Mouse (Mus musculus): Measurements from ENCODE around the gene Slc17a7.
A peak's percentile ranks its signal among the peaks of the same experiment; 100 is the strongest.
"Not testable (repeated sequence)": the region's sequence is repeated elsewhere in the genome, so short reads cannot be mapped to it uniquely, and the experiment has no call there.

Gene Slc17a7

GRCm38 (mm10) chr7:45154993-45155514 lies 8.7 kb upstream of the Slc17a7 start:
- peak; percentile 79 to 85 for DNase-seq

GRCm38 (mm10) chr7:45155590-45155989 lies 8.2 kb upstream of the Slc17a7 start:
- DNase-seq = peak in 1 of 2 experiments; percentile 17

- DNase-seq = peak in 1 of 2 experiments; percentile 7
Measured at GRCm38 (mm10) chr7:45156206-45156605, 7.5 kb upstream of the Slc17a7 start.

- DNase-seq = peak in 1 of 2 experiments; percentile 19
Measured at GRCm38 (mm10) chr7:45157459-45157858, 6.3 kb upstream of the Slc17a7 start.

- DNase-seq = no peak
Measured at GRCm38 (mm10) chr7:45158991-45159390, 4.8 kb upstream of the Slc17a7 start.

GRCm38 (mm10) chr7:45160316-45160800 lies 3.4 kb upstream of the Slc17a7 start:
- DNase-seq = no peak

- no peak for DNase-seq
Measured at GRCm38 (mm10) chr7:45160866-45161265, 2.9 kb upstream of the Slc17a7 start.

- peak; percentile 100 for DNase-seq
Measured at GRCm38 (mm10) chr7:45161612-45162473, 1.9 kb upstream of the Slc17a7 start.

- DNase-seq = no peak
Measured at GRCm38 (mm10) chr7:45162551-45162950, 1.2 kb upstream of the Slc17a7 start.

- DNase-seq = no peak
Measured at GRCm38 (mm10) chr7:45162996-45163615, 643 bp upstream of the Slc17a7 start.

- DNase-seq = peak; percentile 56 to 58
Measured at GRCm38 (mm10) chr7:45164833-45165232, 1.1 kb downstream of the Slc17a7 start.

- no peak for DNase-seq
Measured at GRCm38 (mm10) chr7:45165701-45166100, 2.0 kb downstream of the Slc17a7 start.

GRCm38 (mm10) chr7:45166950-45167401 lies 3.2 kb downstream of the Slc17a7 start:
- peak; percentile 59 to 70 for DNase-seq

- DNase-seq = peak; percentile 74 to 81
Measured at GRCm38 (mm10) chr7:45167761-45168445, 4.2 kb downstream of the Slc17a7 start.

- DNase-seq = peak; percentile 65 to 67
Measured at GRCm38 (mm10) chr7:45168656-45169055, 4.9 kb downstream of the Slc17a7 start.

- peak; percentile 71 to 79 for DNase-seq
Measured at GRCm38 (mm10) chr7:45169495-45169894, 5.7 kb downstream of the Slc17a7 start.

GRCm38 (mm10) chr7:45172974-45173373 lies 9.2 kb downstream of the Slc17a7 start:
- DNase-seq = peak; percentile 55 to 68

- DNase-seq = not testable (repeated sequence)
Measured at GRCm38 (mm10) chr7:45173772-45174171, 10.0 kb downstream of the Slc17a7 start.

- DNase-seq = no peak
Measured at GRCm38 (mm10) chr7:45174567-45175280, 11.0 kb downstream of the Slc17a7 start.

GRCm38 (mm10) chr7:45175398-45175797 lies 11.6 kb downstream of the Slc17a7 start:
- no peak for DNase-seq

- no peak for DNase-seq
Measured at GRCm38 (mm10) chr7:45175929-45176328, 12.2 kb downstream of the Slc17a7 start.

GRCm38 (mm10) chr7:45176356-45176755 lies 12.6 kb downstream of the Slc17a7 start:
- DNase-seq = no peak
